Mouse (Mus musculus) MEL-GATA-1-ER (cell line): ENCODE measurements at regions not wholly inside any gene's neighbourhood (a gene's known extent, or its start where the extent isn't known, plus 50 kb on each side); places are given as distances from the start of the nearest gene placed in this dataset.

Experiments
- DNase-seq: peaks from one replicate; pipeline ENCODE4 v3.0.0-alpha.2; 2012; ENCODE audit warnings: low read depth; ENCODE audit errors: extremely low read depth

GRCm38 (mm10) chr7:133521936-133522335 is 80.0 kb downstream of the Tex36 start:
- no peak for DNase-seq

- DNase-seq, result no peak
Measured at GRCm38 (mm10) chr7:133518926-133519325, 83.0 kb downstream of the Tex36 start.

GRCm38 (mm10) chr7:133517576-133517975 is 84.4 kb downstream of the Tex36 start:
- DNase-seq, result no peak

GRCm38 (mm10) chr7:133510926-133511325 is 91.0 kb downstream of the Tex36 start:
- DNase-seq, result no peak

GRCm38 (mm10) chr7:133509486-133509885 is 92.5 kb downstream of the Tex36 start:
- DNase-seq, result no peak

GRCm38 (mm10) chr7:133508370-133509012 is 93.5 kb downstream of the Tex36 start:
- no peak for DNase-seq

- no peak for DNase-seq
Measured at GRCm38 (mm10) chr7:133505628-133506027, 96.3 kb downstream of the Tex36 start.

- DNase-seq, result no peak
Measured at GRCm38 (mm10) chr7:133503946-133504345, 98.0 kb downstream of the Tex36 start.

- DNase-seq, result no peak
Measured at GRCm38 (mm10) chr7:133502731-133503130, 99.2 kb downstream of the Tex36 start.

- no peak for DNase-seq
Measured at GRCm38 (mm10) chr7:133497551-133497950, 104.4 kb downstream of the Tex36 start.

- no peak for DNase-seq
Measured at GRCm38 (mm10) chr7:133494982-133495550, 106.9 kb downstream of the Tex36 start.

GRCm38 (mm10) chr7:133494256-133494981 is 107.5 kb downstream of the Tex36 start:
- no peak for DNase-seq

GRCm38 (mm10) chr7:133492626-133493025 is 109.3 kb downstream of the Tex36 start:
- DNase-seq, result no peak

GRCm38 (mm10) chr7:133487887-133488630 is 113.9 kb downstream of the Tex36 start:
- DNase-seq, result no peak

GRCm38 (mm10) chr7:133484430-133484841 is 117.5 kb downstream of the Tex36 start:
- DNase-seq, result no peak

- no peak for DNase-seq
Measured at GRCm38 (mm10) chr7:133481529-133481928, 120.4 kb downstream of the Tex36 start.

- no peak for DNase-seq
Measured at GRCm38 (mm10) chr7:133479679-133480078, 122.3 kb downstream of the Tex36 start.

GRCm38 (mm10) chr7:133477933-133478332 is 124.0 kb downstream of the Tex36 start:
- peak; percentile 1 for DNase-seq

GRCm38 (mm10) chr7:133477221-133477620 is 124.7 kb downstream of the Tex36 start:
- no peak for DNase-seq

- no peak for DNase-seq
Measured at GRCm38 (mm10) chr7:133471706-133472105, 130.3 kb downstream of the Tex36 start.

GRCm38 (mm10) chr7:133470620-133470958 is 131.4 kb downstream of the Tex36 start:
- DNase-seq, result no peak
